Mouse (Mus musculus): ENCODE results near the gene Cwc15. TPM values are rescaled to one million over a fixed set of nuclear protein-coding genes. Genes with fewer than 3 reads are reported as not detected.
A peak's percentile ranks its signal among the peaks of the same experiment; 100 is the strongest.

Gene Cwc15
- polyA plus RNA-seq, 1 experiment from 2014 or later: 233 TPM

GRCm38 (mm10) chr9:14533659-14534058 lies 33.2 kb downstream of the Cwc15 start:
- WGBS: 82% methylated on average over 2 of the region's 2 CpGs
- no peaks in the 10 kb centered on the region for H3K36me3 ChIP-seq (replicated peaks; ENCODE audit: control insufficient read depth, insufficient read depth, low read depth, low read length)
- H3K4me3 ChIP-seq (ENCODE audit: low read depth, low read length): no peak overlapping the region
- H3K9ac ChIP-seq (replicated peaks; ENCODE audit: low read length): no peak overlapping the region
- no peaks in the 10 kb centered on the region for H3K27me3 ChIP-seq (ENCODE audit: control insufficient read depth, insufficient read depth, low read length)
- H3K4me1 ChIP-seq (ENCODE audit: control insufficient read depth, insufficient read depth, low read length): no peaks in the 10 kb centered on the region
- no peak overlapping the region for H3K27ac ChIP-seq (replicated peaks; ENCODE audit: low read depth, low read length)
- H3K4me2 ChIP-seq (ENCODE audit: low read depth, low read length): no peak overlapping the region
- no peaks in the 10 kb centered on the region for H3K9me3 ChIP-seq (replicated peaks; ENCODE audit: control insufficient read depth, low read length)
- ATAC-seq (replicated peaks; ENCODE audit: insufficient number of reproducible peaks, low FRiP score, low TSS enrichment, low read depth): no peak
- DNase-seq (ENCODE audit: low spot score): no peak

GRCm38 (mm10) chr9:14534833-14535456 lies 34.5 kb downstream of the Cwc15 start:
- H3K4me1 ChIP-seq (ENCODE audit: control insufficient read depth, insufficient read depth, low read length): no peaks in the 10 kb centered on the region
- H3K4me2 ChIP-seq (ENCODE audit: low read depth, low read length): no peak overlapping the region
- WGBS: 86% methylated on average over 9 of the region's 9 CpGs
- H3K9me3 ChIP-seq (replicated peaks; ENCODE audit: control insufficient read depth, low read length): no peaks in the 10 kb centered on the region
- no peak overlapping the region for H3K9ac ChIP-seq (replicated peaks; ENCODE audit: low read length)
- no peaks in the 10 kb centered on the region for H3K27me3 ChIP-seq (ENCODE audit: control insufficient read depth, insufficient read depth, low read length)
- H3K27ac ChIP-seq (replicated peaks; ENCODE audit: low read depth, low read length): no peak overlapping the region
- H3K36me3 ChIP-seq (replicated peaks; ENCODE audit: control insufficient read depth, insufficient read depth, low read depth, low read length): no peaks in the 10 kb centered on the region; the same call in 1 of the 2 replicates
- DNase-seq (ENCODE audit: low spot score) (no peak), ATAC-seq (replicated peaks; ENCODE audit: insufficient number of reproducible peaks, low FRiP score, low TSS enrichment, low read depth) (no peak)
- H3K4me3 ChIP-seq (ENCODE audit: low read depth, low read length): no peak overlapping the region

- no peak overlapping the region for H3K4me3 ChIP-seq (ENCODE audit: low read depth, low read length)
- 81% methylated on average over 9 of the region's 9 CpGs for WGBS
- H3K9me3 ChIP-seq (replicated peaks; ENCODE audit: control insufficient read depth, low read length): no peaks in the 10 kb centered on the region
- H3K27me3 ChIP-seq (ENCODE audit: control insufficient read depth, insufficient read depth, low read length): no peaks in the 10 kb centered on the region
- no peak for ATAC-seq (replicated peaks; ENCODE audit: insufficient number of reproducible peaks, low FRiP score, low TSS enrichment, low read depth)
- no peak overlapping the region for H3K27ac ChIP-seq (replicated peaks; ENCODE audit: low read depth, low read length)
- peaks cover 3% of the 10 kb centered on the region for H3K36me3 ChIP-seq (replicated peaks; ENCODE audit: control insufficient read depth, insufficient read depth, low read depth, low read length)
- no peak overlapping the region for H3K4me2 ChIP-seq (ENCODE audit: low read depth, low read length)
- no peaks in the 10 kb centered on the region for H3K4me1 ChIP-seq (ENCODE audit: control insufficient read depth, insufficient read depth, low read length)
- no peak overlapping the region for H3K9ac ChIP-seq (replicated peaks; ENCODE audit: low read length)
- DNase-seq (ENCODE audit: low spot score): no peak
Measured at GRCm38 (mm10) chr9:14544034-14544757, 43.8 kb downstream of the Cwc15 start.

- no peak overlapping the region for H3K4me3 ChIP-seq (ENCODE audit: low read depth, low read length)
Measured at GRCm38 (mm10) chr9:14547584-14548365, 47.4 kb downstream of the Cwc15 start.

GRCm38 (mm10) chr9:14548366-14548761 lies 47.9 kb downstream of the Cwc15 start:
- Histone ChIP-seq H3K4me2 (ENCODE audit: low read depth, low read length) (no peak overlapping the region), H3K9me3 (replicated peaks; ENCODE audit: control insufficient read depth, low read length) (no peaks in the 10 kb centered on the region), H3K27me3 (ENCODE audit: control insufficient read depth, insufficient read depth, low read length) (no peaks in the 10 kb centered on the region), H3K36me3 (replicated peaks; ENCODE audit: control insufficient read depth, insufficient read depth, low read depth, low read length) (peaks cover 15% of the 10 kb centered on the region), H3K4me3 (ENCODE audit: low read depth, low read length) (no peak overlapping the region), H3K27ac (replicated peaks; ENCODE audit: low read depth, low read length) (no peak overlapping the region), H3K9ac (replicated peaks; ENCODE audit: low read length) (no peak overlapping the region), H3K4me1 (ENCODE audit: control insufficient read depth, insufficient read depth, low read length) (no peaks in the 10 kb centered on the region)
- WGBS: 64% methylated on average over 11 of the region's 11 CpGs
- ATAC-seq (replicated peaks; ENCODE audit: insufficient number of reproducible peaks, low FRiP score, low TSS enrichment, low read depth) (peak; percentile 57; the same call in 1 of the 2 replicates), DNase-seq (ENCODE audit: low spot score) (no peak)

More at GRCm38 (mm10) chr9:14547584-14548365, 47.4 kb downstream of the Cwc15 start:
- Histone ChIP-seq H3K27me3 (ENCODE audit: control insufficient read depth, insufficient read depth, low read length) (no peaks in the 10 kb centered on the region), H3K27ac (replicated peaks; ENCODE audit: low read depth, low read length) (no peak overlapping the region), H3K36me3 (replicated peaks; ENCODE audit: control insufficient read depth, insufficient read depth, low read depth, low read length) (peaks cover 12% of the 10 kb centered on the region), H3K4me2 (ENCODE audit: low read depth, low read length) (no peak overlapping the region), H3K9ac (replicated peaks; ENCODE audit: low read length) (no peak overlapping the region), H3K4me1 (ENCODE audit: control insufficient read depth, insufficient read depth, low read length) (no peaks in the 10 kb centered on the region), H3K9me3 (replicated peaks; ENCODE audit: control insufficient read depth, low read length) (no peaks in the 10 kb centered on the region)
- DNase-seq (ENCODE audit: low spot score): no peak
- WGBS: 68% methylated on average over 12 of the region's 12 CpGs
- no peak for ATAC-seq (replicated peaks; ENCODE audit: insufficient number of reproducible peaks, low FRiP score, low TSS enrichment, low read depth)

GRCm38 (mm10) chr9:14558332-14558731 lies 57.9 kb downstream of the Cwc15 start:
- DNase-seq (ENCODE audit: low spot score): no peak
- Histone ChIP-seq H3K9ac (replicated peaks; ENCODE audit: low read length) (no peak overlapping the region), H3K27ac (replicated peaks; ENCODE audit: low read depth, low read length) (no peak overlapping the region), H3K9me3 (replicated peaks; ENCODE audit: control insufficient read depth, low read length) (no peaks in the 10 kb centered on the region), H3K4me2 (ENCODE audit: low read depth, low read length) (no peak overlapping the region), H3K4me1 (ENCODE audit: control insufficient read depth, insufficient read depth, low read length) (no peaks in the 10 kb centered on the region), H3K36me3 (replicated peaks; ENCODE audit: control insufficient read depth, insufficient read depth, low read depth, low read length) (peaks cover 20% of the 10 kb centered on the region), H3K27me3 (ENCODE audit: control insufficient read depth, insufficient read depth, low read length) (no peaks in the 10 kb centered on the region), H3K4me3 (ENCODE audit: low read depth, low read length) (no peak overlapping the region)
- no peak for ATAC-seq (replicated peaks; ENCODE audit: insufficient number of reproducible peaks, low FRiP score, low TSS enrichment, low read depth)
- WGBS: 91% methylated on average over 10 of the region's 10 CpGs

GRCm38 (mm10) chr9:14559430-14559829 lies 59.0 kb downstream of the Cwc15 start:
- Histone ChIP-seq H3K4me3 (ENCODE audit: low read depth, low read length) (no peak overlapping the region), H3K9me3 (replicated peaks; ENCODE audit: control insufficient read depth, low read length) (no peaks in the 10 kb centered on the region), H3K4me1 (ENCODE audit: control insufficient read depth, insufficient read depth, low read length) (no peaks in the 10 kb centered on the region), H3K4me2 (ENCODE audit: low read depth, low read length) (no peak overlapping the region; the same call in 1 of the 2 replicates), H3K36me3 (replicated peaks; ENCODE audit: control insufficient read depth, insufficient read depth, low read depth, low read length) (peaks cover 20% of the 10 kb centered on the region), H3K27ac (replicated peaks; ENCODE audit: low read depth, low read length) (no peak overlapping the region), H3K27me3 (ENCODE audit: control insufficient read depth, insufficient read depth, low read length) (no peaks in the 10 kb centered on the region), H3K9ac (replicated peaks; ENCODE audit: low read length) (no peak overlapping the region)
- DNase-seq (ENCODE audit: low spot score): no peak
- 74% methylated on average over 10 of the region's 10 CpGs for WGBS
- no peak for ATAC-seq (replicated peaks; ENCODE audit: insufficient number of reproducible peaks, low FRiP score, low TSS enrichment, low read depth)
